Mouse (Mus musculus): ENCODE measurements at regions not wholly inside any gene's neighbourhood (a gene's known extent, or its start where the extent isn't known, plus 50 kb on each side); places are given as distances from the start of the nearest gene placed in this dataset.

GRCm38 (mm10) chr16:93264061-93264585 is 339.7 kb downstream of the Setd4 start:
- no peak for ATAC-seq (replicated peaks in 1 of 2; ENCODE audit: insufficient read depth in 1 of 2, low FRiP score in 2 of 2, low TSS enrichment in 1 of 2, low read depth in 1 of 2, poor library complexity in 2 of 2, severe bottlenecking in 2 of 2)

DNA sequence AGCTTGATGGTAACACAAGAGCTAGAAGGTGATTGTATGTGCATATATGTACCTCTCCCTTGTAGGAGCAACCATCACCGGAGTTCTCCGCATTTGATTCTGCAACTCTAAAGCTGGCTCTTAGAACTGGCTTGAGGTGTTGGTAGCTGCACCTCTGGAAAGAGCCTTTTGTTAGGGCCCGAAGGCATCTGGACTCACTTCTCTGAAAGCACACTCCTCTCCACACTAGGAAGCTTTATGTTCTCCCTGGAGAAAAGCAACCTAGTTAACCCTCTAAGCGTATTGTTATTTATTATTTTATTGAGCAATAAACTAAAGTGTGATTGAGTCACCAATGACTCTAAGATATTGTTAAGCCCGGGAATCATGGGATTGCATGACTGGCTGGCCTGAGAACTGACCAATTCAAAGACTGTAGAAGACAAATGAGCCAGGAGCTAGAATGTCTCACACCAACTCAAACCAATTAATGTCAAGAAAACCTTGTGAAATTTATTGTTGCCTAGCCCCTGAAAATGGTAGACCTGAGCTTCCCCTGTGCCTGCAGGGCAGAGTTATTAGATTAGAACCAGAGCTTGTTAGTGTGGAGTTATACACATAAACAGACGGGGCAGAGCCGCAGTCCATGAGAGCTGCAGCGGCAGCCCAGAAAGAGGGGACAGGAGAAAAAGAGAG is 340.6 kb downstream of the Setd4 start:
- ATAC-seq (replicated peaks in 1 of 2; ENCODE audit: insufficient read depth in 1 of 2, low FRiP score in 2 of 2, low TSS enrichment in 1 of 2, low read depth in 1 of 2, poor library complexity in 2 of 2, severe bottlenecking in 2 of 2) = no peak

DNA sequence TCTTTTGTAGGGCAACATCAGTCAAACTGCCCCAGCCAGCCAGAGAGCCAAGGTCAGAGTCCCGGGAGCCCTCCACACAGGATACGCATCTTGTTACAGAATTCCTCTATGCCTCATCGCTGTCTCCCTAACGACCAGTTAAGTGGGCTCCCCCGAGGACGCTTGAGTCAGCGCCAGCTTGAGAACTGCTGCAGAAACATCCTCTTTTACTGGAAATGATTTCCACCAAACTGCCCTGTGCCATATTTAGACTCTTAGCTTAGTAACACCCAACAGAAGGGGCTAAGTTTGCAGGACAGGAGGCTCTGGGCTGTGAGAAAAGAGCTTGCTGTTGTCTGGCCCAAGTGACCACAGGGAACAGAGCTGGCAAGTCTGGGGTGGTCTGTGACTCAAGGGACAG is 357.0 kb downstream of the Setd4 start:
- 0 out of 4 replicates have a peak, but pooled peaks of 1 of the 2 experiments have one; percentile 10 for ATAC-seq (replicated peaks in 1 of 2; ENCODE audit: insufficient read depth in 1 of 2, low FRiP score in 2 of 2, low TSS enrichment in 1 of 2, low read depth in 1 of 2, poor library complexity in 2 of 2, severe bottlenecking in 2 of 2)

DNA sequence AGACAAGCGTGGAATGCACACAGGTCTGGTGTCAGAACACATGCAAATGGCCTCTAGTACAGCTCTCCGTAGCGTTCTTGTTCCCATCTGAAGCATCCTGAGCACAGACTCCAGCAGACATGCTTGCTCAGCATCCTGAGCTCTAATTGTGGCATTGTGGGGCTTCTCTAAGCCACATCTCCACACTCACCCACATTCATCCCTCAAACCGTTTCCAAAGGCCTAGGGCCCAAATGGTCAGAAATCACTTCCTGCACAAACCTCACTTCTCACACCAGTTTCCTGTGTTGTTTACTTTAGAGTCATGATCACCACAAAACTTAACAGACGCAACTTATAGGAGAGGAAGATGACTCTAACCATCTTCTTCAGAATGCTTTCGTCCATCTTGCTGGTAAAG is 358.1 kb downstream of the Setd4 start:
- ATAC-seq (replicated peaks in 1 of 2; ENCODE audit: insufficient read depth in 1 of 2, low FRiP score in 2 of 2, low TSS enrichment in 1 of 2, low read depth in 1 of 2, poor library complexity in 2 of 2, severe bottlenecking in 2 of 2) = peak; percentile 10 to 32; a peak in 1 of 4 replicates

- no peak for ATAC-seq (replicated peaks in 1 of 2; ENCODE audit: insufficient read depth in 1 of 2, low FRiP score in 2 of 2, low TSS enrichment in 1 of 2, low read depth in 1 of 2, poor library complexity in 2 of 2, severe bottlenecking in 2 of 2)
Observed at GRCm38 (mm10) chr16:93238898-93239297, 365.0 kb downstream of the Setd4 start.

DNA sequence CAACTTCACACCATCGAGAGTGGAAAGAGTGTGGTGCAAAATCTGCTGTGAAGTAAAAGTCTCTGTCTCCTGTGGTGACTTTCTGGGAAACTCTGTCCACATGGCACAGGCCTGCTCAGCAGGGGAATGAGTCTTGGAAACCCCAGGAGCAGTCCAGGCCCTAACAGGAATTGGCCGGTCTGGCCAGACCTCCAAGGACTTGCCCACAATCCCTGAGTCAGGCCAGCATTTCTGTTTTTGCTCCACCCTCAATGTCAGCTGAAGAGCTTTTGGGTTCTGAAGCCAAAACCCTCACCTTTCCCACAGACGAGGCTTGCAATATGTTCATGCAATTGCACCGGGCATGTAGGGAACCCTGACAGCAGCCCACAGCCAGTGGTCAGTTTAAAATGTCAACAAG is 365.5 kb downstream of the Setd4 start:
- no peak for ATAC-seq (replicated peaks in 1 of 2; ENCODE audit: insufficient read depth in 1 of 2, low FRiP score in 2 of 2, low TSS enrichment in 1 of 2, low read depth in 1 of 2, poor library complexity in 2 of 2, severe bottlenecking in 2 of 2)

DNA sequence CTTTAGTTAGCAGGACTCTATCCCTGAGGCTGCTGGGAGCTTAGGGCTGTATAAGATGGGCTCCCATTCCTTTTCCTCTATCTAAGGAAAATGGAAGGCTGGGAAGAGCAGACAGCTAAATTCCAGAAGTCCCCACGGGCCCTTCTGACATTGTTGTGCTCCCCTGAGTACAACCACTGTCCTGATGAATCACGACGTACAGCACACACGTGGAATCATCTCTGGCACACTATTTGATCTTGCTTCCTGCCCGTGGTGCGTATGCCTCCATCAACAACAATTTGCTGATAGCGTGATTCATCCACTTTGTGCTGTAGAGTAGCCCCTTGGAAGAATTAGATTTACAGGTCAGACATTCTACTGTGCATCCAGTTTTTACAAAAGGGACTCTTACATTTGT is 378.2 kb downstream of the Setd4 start:
- no peak for ATAC-seq (replicated peaks in 1 of 2; ENCODE audit: insufficient read depth in 1 of 2, low FRiP score in 2 of 2, low TSS enrichment in 1 of 2, low read depth in 1 of 2, poor library complexity in 2 of 2, severe bottlenecking in 2 of 2)

DNA sequence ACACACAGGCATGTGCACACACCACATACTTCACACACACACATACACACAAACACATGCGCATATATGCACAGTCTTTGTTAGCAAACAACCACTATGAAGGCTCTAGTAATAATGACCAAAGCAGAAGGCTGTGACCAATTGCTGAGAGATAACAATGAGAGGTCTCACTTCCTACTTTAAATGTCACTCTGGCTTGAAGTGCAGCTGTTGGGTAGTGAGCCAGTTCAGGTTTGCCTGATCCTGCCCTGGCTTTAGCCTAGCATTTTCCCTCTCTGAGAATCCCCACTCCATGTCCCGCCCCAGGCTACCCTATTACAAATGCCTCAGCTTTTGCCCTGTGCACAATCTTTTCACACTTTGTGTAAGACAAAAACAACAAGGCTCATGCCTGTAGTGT is 378.7 kb downstream of the Setd4 start:
- no peak for ATAC-seq (replicated peaks in 1 of 2; ENCODE audit: insufficient read depth in 1 of 2, low FRiP score in 2 of 2, low TSS enrichment in 1 of 2, low read depth in 1 of 2, poor library complexity in 2 of 2, severe bottlenecking in 2 of 2)

GRCm38 (mm10) chr16:93219731-93220130 is 384.1 kb downstream of the Setd4 start:
- ATAC-seq (replicated peaks in 1 of 2; ENCODE audit: insufficient read depth in 1 of 2, low FRiP score in 2 of 2, low TSS enrichment in 1 of 2, low read depth in 1 of 2, poor library complexity in 2 of 2, severe bottlenecking in 2 of 2) = no peak

DNA sequence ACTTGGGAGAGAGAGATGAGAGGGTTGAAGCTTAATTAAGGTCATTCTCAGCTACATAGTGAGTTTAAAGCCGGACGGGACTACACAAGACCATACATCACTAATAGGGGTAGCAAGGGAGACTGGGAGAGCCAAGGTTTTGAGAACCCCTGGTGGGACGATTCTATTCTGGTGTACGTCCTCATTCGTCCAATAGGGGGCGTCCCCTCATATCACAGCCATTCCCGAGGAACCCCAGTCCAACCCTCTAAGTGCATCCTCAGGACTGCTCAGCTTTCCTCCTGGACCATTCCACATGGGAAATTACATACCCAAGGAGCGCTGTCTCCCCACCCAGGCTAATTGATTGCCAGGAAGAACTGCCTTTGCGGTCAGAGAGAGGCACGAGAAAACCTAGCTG is 385.5 kb downstream of the Setd4 start:
- ATAC-seq (replicated peaks in 1 of 2; ENCODE audit: insufficient read depth in 1 of 2, low FRiP score in 2 of 2, low TSS enrichment in 1 of 2, low read depth in 1 of 2, poor library complexity in 2 of 2, severe bottlenecking in 2 of 2) = no peak

GRCm38 (mm10) chr16:93217600-93218226 is 386.1 kb downstream of the Setd4 start:
- no peak for ATAC-seq (replicated peaks in 1 of 2; ENCODE audit: insufficient read depth in 1 of 2, low FRiP score in 2 of 2, low TSS enrichment in 1 of 2, low read depth in 1 of 2, poor library complexity in 2 of 2, severe bottlenecking in 2 of 2)

GRCm38 (mm10) chr16:93215630-93216029 is 388.2 kb downstream of the Setd4 start:
- ATAC-seq (replicated peaks in 1 of 2; ENCODE audit: insufficient read depth in 1 of 2, low FRiP score in 2 of 2, low TSS enrichment in 1 of 2, low read depth in 1 of 2, poor library complexity in 2 of 2, severe bottlenecking in 2 of 2) = peak; percentile 47 to 52; a peak in 3 of 4 replicates

GRCm38 (mm10) chr16:93213618-93214017 is 387.7 kb upstream of the Runx1 start:
- no peak for ATAC-seq (replicated peaks in 1 of 2; ENCODE audit: insufficient read depth in 1 of 2, low FRiP score in 2 of 2, low TSS enrichment in 1 of 2, low read depth in 1 of 2, poor library complexity in 2 of 2, severe bottlenecking in 2 of 2)

- ATAC-seq (replicated peaks in 1 of 2; ENCODE audit: insufficient read depth in 1 of 2, low FRiP score in 2 of 2, low TSS enrichment in 1 of 2, low read depth in 1 of 2, poor library complexity in 2 of 2, severe bottlenecking in 2 of 2) = peak in 1 of 2 experiments; percentile 44; a peak in 1 of 4 replicates
Observed at GRCm38 (mm10) chr16:93207675-93208074, 381.7 kb upstream of the Runx1 start.

GRCm38 (mm10) chr16:93207217-93207616 is 381.3 kb upstream of the Runx1 start:
- peak; percentile 35 to 55; a peak in 3 of 4 replicates for ATAC-seq (replicated peaks in 1 of 2; ENCODE audit: insufficient read depth in 1 of 2, low FRiP score in 2 of 2, low TSS enrichment in 1 of 2, low read depth in 1 of 2, poor library complexity in 2 of 2, severe bottlenecking in 2 of 2)

- ATAC-seq (replicated peaks in 1 of 2; ENCODE audit: insufficient read depth in 1 of 2, low FRiP score in 2 of 2, low TSS enrichment in 1 of 2, low read depth in 1 of 2, poor library complexity in 2 of 2, severe bottlenecking in 2 of 2) = no peak
Observed at GRCm38 (mm10) chr16:93206325-93206724, 380.4 kb upstream of the Runx1 start.

DNA sequence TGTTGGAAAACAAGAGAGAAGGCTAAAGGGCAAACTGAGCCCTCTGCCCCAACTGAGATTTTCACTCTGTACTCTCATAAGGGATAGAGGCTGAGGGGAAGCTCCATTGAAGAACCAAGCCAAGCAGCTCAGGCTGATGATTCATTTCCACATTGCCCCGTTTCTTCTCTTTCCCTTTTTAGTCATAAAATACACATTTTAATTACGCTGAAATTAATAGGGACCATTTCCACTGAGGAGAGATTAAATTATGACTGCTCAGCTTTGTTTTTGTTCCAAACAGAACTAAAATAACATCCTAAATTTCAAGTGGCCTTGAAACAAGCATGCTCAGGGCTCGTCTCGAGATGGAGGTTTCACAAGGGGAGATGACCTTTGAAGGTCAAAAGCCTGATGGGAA is 378.7 kb upstream of the Runx1 start:
- no peak for ATAC-seq (replicated peaks in 1 of 2; ENCODE audit: insufficient read depth in 1 of 2, low FRiP score in 2 of 2, low TSS enrichment in 1 of 2, low read depth in 1 of 2, poor library complexity in 2 of 2, severe bottlenecking in 2 of 2)

DNA sequence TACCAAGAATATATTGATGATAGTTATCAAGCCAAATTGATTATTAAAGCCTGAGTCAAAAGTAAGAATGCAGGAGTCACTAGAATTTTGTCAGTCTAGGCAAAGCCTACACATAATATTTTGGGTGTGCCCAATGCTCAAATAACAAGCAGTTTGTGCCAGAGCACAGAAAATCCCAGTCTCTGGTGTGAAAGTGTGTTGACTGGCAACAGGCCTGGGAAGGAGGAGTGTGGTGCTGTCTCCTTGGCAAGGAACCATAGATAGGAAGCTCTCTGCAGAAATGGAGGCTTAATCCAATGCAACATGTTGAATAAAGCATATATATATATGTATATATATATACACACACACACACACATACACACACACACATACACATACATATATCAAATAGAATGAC is 376.6 kb upstream of the Runx1 start:
- ATAC-seq (replicated peaks in 1 of 2; ENCODE audit: insufficient read depth in 1 of 2, low FRiP score in 2 of 2, low TSS enrichment in 1 of 2, low read depth in 1 of 2, poor library complexity in 2 of 2, severe bottlenecking in 2 of 2) = no peak

- ATAC-seq (replicated peaks in 1 of 2; ENCODE audit: insufficient read depth in 1 of 2, low FRiP score in 2 of 2, low TSS enrichment in 1 of 2, low read depth in 1 of 2, poor library complexity in 2 of 2, severe bottlenecking in 2 of 2) = peak; percentile 38 to 39; a peak in 1 of 4 replicates
Observed at GRCm38 (mm10) chr16:93197300-93197699, 371.4 kb upstream of the Runx1 start.

All from hematopoietic stem cell, adult 5-6 weeks (primary cell).